In the genomic region with DNA sequence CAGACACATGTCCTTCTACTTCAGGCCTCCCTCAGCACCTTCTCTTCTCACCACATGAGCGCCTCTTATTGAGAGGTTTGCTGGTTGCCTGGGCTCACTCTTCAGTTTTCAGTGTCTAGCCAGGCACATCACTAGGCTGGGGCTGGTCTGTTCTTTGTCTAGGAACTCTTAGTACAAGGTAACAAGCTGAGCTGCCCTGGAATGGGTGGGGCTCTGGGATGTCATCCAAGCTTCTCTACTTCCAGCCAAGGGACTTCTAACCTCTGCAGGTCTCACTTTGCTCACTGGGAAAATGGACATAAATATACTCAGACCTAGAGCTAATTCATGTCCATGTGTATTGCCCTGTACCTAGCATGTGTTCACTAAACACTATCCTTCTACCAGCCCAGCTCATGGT, we compare ENCODE assay signal across 22 mouse cellular contexts.
DNase-seq lines count a peak whose midpoint lies in the region; ATAC-seq and TF ChIP-seq lines count a peak whose summit lies in the region.
"Had no signal": no experiment of that assay in that cellular context is flagged by ENCODE, and none has a peak within 500 bp of the region (broad histone marks: within the 10 kb centered on the region; RNA-seq: fewer than 3 reads in every experiment).

No protein-coding gene starts in this region.

- peaks cover 38% of the 10 kb centered on the region for H3K4me1 ChIP-seq in heart, embryonic 12.5 days (replicated peaks)
- H3K4me1 ChIP-seq in heart, embryonic 16.5 days (ENCODE audit: control insufficient read depth, insufficient read depth, low read length) = peaks cover 23% of the 10 kb centered on the region
- peaks cover 22% of the 10 kb centered on the region for H3K4me1 ChIP-seq in kidney, adult 2 months (ENCODE audit: control insufficient read depth, insufficient read depth, low read length)
- peaks cover 10% of the 10 kb centered on the region; the same call in 1 of the 2 replicates for H3K4me1 ChIP-seq in kidney, embryonic 16.5 days (ENCODE audit: insufficient read depth, low read length)
- H3K4me1 ChIP-seq in liver, adult 2 months (ENCODE audit: control insufficient read depth, insufficient read depth, low read length) = peaks cover 23% of the 10 kb centered on the region
- H3K4me1 ChIP-seq: embryonic facial prominence, embryonic 15.5 days; forebrain, embryonic 10.5 days; hindbrain, embryonic 12.5 days had no signal

- no peak for TF ChIP-seq CTCF in kidney, adult 2 months (conservative IDR thresholded peaks at IDR 0.05; ENCODE audit: insufficient read depth, insufficient read length, low read depth, low read length)
- no peak for TF ChIP-seq CTCF in liver, adult 2 months (IDR thresholded peaks at IDR 0.05; ENCODE audit: low read depth, low read length)

- no peaks in the 10 kb centered on the region for H3K27me3 ChIP-seq in heart, embryonic 12.5 days (replicated peaks)
- no peaks in the 10 kb centered on the region for H3K27me3 ChIP-seq in heart, embryonic 16.5 days (ENCODE audit: control insufficient read depth, insufficient read depth, low read length)
- no peaks in the 10 kb centered on the region for H3K27me3 ChIP-seq in kidney, adult 2 months (replicated peaks; ENCODE audit: control insufficient read depth, insufficient read depth, low read length)
- H3K27me3 ChIP-seq in kidney, embryonic 16.5 days (ENCODE audit: insufficient read depth, low read length) = no peaks in the 10 kb centered on the region
- H3K27me3 ChIP-seq in liver, adult 2 months (ENCODE audit: control insufficient read depth, insufficient read depth, low read length) = no peaks in the 10 kb centered on the region
- H3K27me3 ChIP-seq: embryonic facial prominence, embryonic 15.5 days; hindbrain, embryonic 12.5 days had no signal

- DNase-seq in heart, postnatal 4 days = no peak
- no peak for DNase-seq in heart, postnatal 10 days
- peak; percentile 67 for DNase-seq in kidney, adult 2 months
- peak; percentile 84 for DNase-seq in liver, adult 2 months (ENCODE audit: extremely low read depth, low read depth, low spot score)
- no peak for DNase-seq in liver
- DNase-seq: adrenal gland, postnatal 10 days; cerebellum, adult 11 months; cerebellum, adult 8-10 months; cerebellum, postnatal 14 days; embryo, embryonic 11 days; gastrocnemius, adult 2 months; gastrocnemius, postnatal 25 days had no signal

- TF ChIP-seq POLR2A in kidney, adult 2 months (IDR thresholded peaks at IDR 0.05; ENCODE audit: low read depth, low read length) = no peak
- no peak for TF ChIP-seq POLR2A in liver, adult 2 months (IDR thresholded peaks at IDR 0.05; ENCODE audit: extremely low read depth, insufficient read depth, low read length)

- H3K27ac ChIP-seq in heart, embryonic 12.5 days (ENCODE audit: poor library complexity, severe bottlenecking) = peak overlapping the region; percentile 33; the same call in 1 of the 2 replicates
- H3K27ac ChIP-seq in heart, embryonic 16.5 days (ENCODE audit: low read length) = peak overlapping the region; percentile 45; the same call in 1 of the 2 replicates
- H3K27ac ChIP-seq in kidney, adult 2 months (ENCODE audit: insufficient read depth, low read depth, low read length) = no peak overlapping the region; the same call in 1 of the 2 replicates
- no peak overlapping the region for H3K27ac ChIP-seq in kidney, embryonic 16.5 days (ENCODE audit: low read length)
- peak overlapping the region; percentile 60 for H3K27ac ChIP-seq in liver, adult 2 months (replicated peaks; ENCODE audit: insufficient read depth, low read depth, low read length)
- H3K27ac ChIP-seq: embryonic facial prominence, embryonic 15.5 days; forebrain, embryonic 10.5 days; gastrocnemius, adult 2 months; hindbrain, embryonic 12.5 days had no signal

- H3K4me3 ChIP-seq in heart, embryonic 12.5 days = no peak overlapping the region
- no peak overlapping the region for H3K4me3 ChIP-seq in heart, embryonic 16.5 days (ENCODE audit: low read length)
- no peak overlapping the region for H3K4me3 ChIP-seq in kidney, adult 2 months (ENCODE audit: insufficient read depth, low read depth, low read length)
- no peak overlapping the region for H3K4me3 ChIP-seq in kidney, embryonic 16.5 days (ENCODE audit: low read length)
- H3K4me3 ChIP-seq in liver, adult 2 months (ENCODE audit: insufficient read depth, low read depth, low read length) = no peak overlapping the region
- H3K4me3 ChIP-seq: embryonic facial prominence, embryonic 15.5 days; erythroblast, embryonic 14.5 days; forebrain, embryonic 10.5 days; gastrocnemius, adult 2 months; hindbrain, embryonic 12.5 days had no signal

- intact Hi-C loops in heart, postnatal 10 days (cut with DNase I) = no loop called here

- no peaks in the 10 kb centered on the region for H3K36me3 ChIP-seq in heart, embryonic 12.5 days
- H3K36me3 ChIP-seq in heart, embryonic 16.5 days (ENCODE audit: control insufficient read depth, insufficient read depth) = no peaks in the 10 kb centered on the region
- no peaks in the 10 kb centered on the region for H3K36me3 ChIP-seq in kidney, adult 2 months (ENCODE audit: control insufficient read depth, insufficient read depth, low read length)
- H3K36me3 ChIP-seq in kidney, embryonic 16.5 days (ENCODE audit: insufficient read depth, low read length) = no peaks in the 10 kb centered on the region
- H3K36me3 ChIP-seq in liver, adult 2 months (ENCODE audit: control insufficient read depth, insufficient read depth, low read length) = no peaks in the 10 kb centered on the region
- H3K36me3 ChIP-seq: embryonic facial prominence, embryonic 15.5 days; forebrain, embryonic 10.5 days; hindbrain, embryonic 12.5 days had no signal

- H3K79me2 ChIP-seq in liver, adult 2 months (ENCODE audit: control insufficient read depth, insufficient read depth, low read length) = peaks cover 8% of the 10 kb centered on the region; the same call in 1 of the 2 replicates

- H3K9ac ChIP-seq in heart, embryonic 12.5 days = no peak overlapping the region
- no peak overlapping the region for H3K9ac ChIP-seq in heart, embryonic 16.5 days (ENCODE audit: low read length)
- no peak overlapping the region for H3K9ac ChIP-seq in kidney, embryonic 16.5 days (replicated peaks; ENCODE audit: low read length)
- no peak overlapping the region for H3K9ac ChIP-seq in liver, adult 2 months (ENCODE audit: low read depth, low read length)
- H3K9ac ChIP-seq: embryonic facial prominence, embryonic 15.5 days; hindbrain, embryonic 12.5 days had no signal

- ATAC-seq in heart, embryonic 12.5 days (ENCODE audit: insufficient number of reproducible peaks, low FRiP score) = no peak
- 0 out of 2 replicates have a peak, but pooled peaks have one; percentile 28 for ATAC-seq in heart, embryonic 16.5 days (replicated peaks; ENCODE audit: extremely low read depth, insufficient read depth, low FRiP score)
- no peak for ATAC-seq in kidney, embryonic 16.5 days (ENCODE audit: low FRiP score, low TSS enrichment)
- ATAC-seq: forebrain, embryonic 14.5 days; hindbrain, embryonic 16.5 days; inflammation-experienced regulatory T-cells, adult 6 months had no signal

- H3K9me3 ChIP-seq in heart, embryonic 12.5 days (replicated peaks) = no peaks in the 10 kb centered on the region
- H3K9me3 ChIP-seq in heart, embryonic 16.5 days (replicated peaks; ENCODE audit: control insufficient read depth, low read length) = no peaks in the 10 kb centered on the region
- no peaks in the 10 kb centered on the region for H3K9me3 ChIP-seq in kidney, embryonic 16.5 days (ENCODE audit: low read length)
- H3K9me3 ChIP-seq: embryonic facial prominence, embryonic 15.5 days; forebrain, embryonic 10.5 days; hindbrain, embryonic 12.5 days had no signal

- no peak overlapping the region for H3K4me2 ChIP-seq in heart, embryonic 12.5 days
- H3K4me2 ChIP-seq in heart, embryonic 16.5 days (ENCODE audit: low read depth, low read length) = no peak overlapping the region
- H3K4me2 ChIP-seq in kidney, embryonic 16.5 days (replicated peaks; ENCODE audit: low read depth, low read length) = no peak overlapping the region
- H3K4me2 ChIP-seq: embryonic facial prominence, embryonic 15.5 days; hindbrain, embryonic 12.5 days had no signal

- WGBS in heart, embryonic 12.5 days = 67% methylated on average over 1 of the region's 1 CpGs
- whole genome bisulfite sequencing in heart, embryonic 16.5 days = 79% methylated on average over 1 of the region's 1 CpGs
- WGBS in kidney, adult 2 months = 79% methylated on average over 1 of the region's 1 CpGs
- WGBS in kidney, embryonic 16.5 days = 93% methylated on average over 1 of the region's 1 CpGs
- WGBS in liver, adult 2 months = 95% methylated on average over 1 of the region's 1 CpGs

Comparison
In these comparisons a context has a peak if more than half of its experiments do, and no peak if none do; other contexts are left out.
1. DNase-seq: peak in kidney, adult 2 months (single experiment) and liver, adult 2 months (single experiment); none in heart, postnatal 4 days (single experiment), heart, postnatal 10 days (0 of 2) and liver (single experiment).
2. H3K27ac ChIP-seq: peak in heart, embryonic 12.5 days (single experiment), heart, embryonic 16.5 days (single experiment) and liver, adult 2 months (single experiment); none in kidney, adult 2 months (single experiment) and kidney, embryonic 16.5 days (single experiment).